Comparison of ENCODE assay signal across 8 mouse cellular contexts in the genomic region with DNA sequence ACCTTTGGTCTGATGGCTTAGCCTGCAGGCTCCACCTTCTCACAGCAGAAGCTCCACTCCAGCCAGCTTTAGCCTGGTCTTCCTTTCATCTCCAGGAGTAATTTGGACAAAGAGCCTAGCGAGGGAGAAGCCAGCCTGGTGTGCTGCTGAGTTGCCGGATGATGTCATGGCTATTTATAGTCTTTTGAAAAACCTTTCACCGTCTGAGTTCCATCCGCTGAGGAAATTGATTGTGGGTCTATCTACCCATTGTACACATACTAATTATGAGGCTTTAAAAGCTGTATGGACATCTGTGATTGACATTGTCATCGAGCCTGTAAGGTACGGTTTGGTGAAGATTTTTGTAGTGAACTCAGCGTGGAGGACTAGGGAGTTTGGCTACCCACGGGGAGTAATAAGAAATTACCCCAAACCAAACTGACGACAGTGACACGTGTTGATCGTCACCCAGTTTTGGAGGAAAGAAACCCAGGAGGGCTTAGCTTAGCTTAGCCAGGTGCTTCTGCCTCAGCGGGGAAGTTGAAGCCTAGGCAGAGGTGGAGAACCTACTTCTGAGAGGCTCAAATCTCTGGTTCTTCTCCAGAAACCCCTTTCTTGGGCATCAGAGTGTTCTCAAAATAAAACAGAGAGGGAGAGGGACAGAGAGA. TPM values are rescaled to one million over a fixed set of nuclear protein-coding genes. Genes with fewer than 3 reads are reported as not detected.
DNase-seq lines count a peak whose midpoint lies in the region; ATAC-seq and TF ChIP-seq lines count a peak whose summit lies in the region.

No protein-coding gene starts in this region.

- peaks cover 15% of the 10 kb centered on the region for H3K4me1 ChIP-seq in forebrain, embryonic 13.5 days
- no peaks in the 10 kb centered on the region; the same call in none of the 2 replicates for H3K4me1 ChIP-seq in hindbrain, embryonic 16.5 days (ENCODE audit: control insufficient read depth, insufficient read depth, low read depth, low read length)
- H3K4me1 ChIP-seq in stomach, postnatal 0 days (replicated peaks; ENCODE audit: control insufficient read depth, insufficient read depth) = no peaks in the 10 kb centered on the region

- no peak overlapping the region for H3K4me2 ChIP-seq in forebrain, embryonic 13.5 days
- H3K4me2 ChIP-seq in hindbrain, embryonic 16.5 days (ENCODE audit: low read length) = no peak overlapping the region
- H3K4me2 ChIP-seq in stomach, postnatal 0 days (replicated peaks; ENCODE audit: low read depth) = no peak overlapping the region

- 24% methylated on average over 12 of the region's 12 CpGs for WGBS in forebrain, embryonic 13.5 days
- WGBS in hindbrain, embryonic 16.5 days = 41% methylated on average over 12 of the region's 12 CpGs
- 64% methylated on average over 12 of the region's 12 CpGs for WGBS in stomach, postnatal 0 days

- DNase-seq in R1 (ENCODE audit: low read depth, low spot score) = peak; percentile 56
- peak; percentile 96 for DNase-seq in brain, adult 2 months (ENCODE audit: low read depth, low spot score)
- DNase-seq in stomach, postnatal 0 days (ENCODE audit: low spot score) = no peak
- no peak for DNase-seq in kidney, adult 9 months
- DNase-seq in spleen, adult 18-20 months = no peak
- DNase-seq in T-cell, adult 2 months (ENCODE audit: low spot score) = no peak

- TF ChIP-seq CTCF in stomach, postnatal 0 days (IDR thresholded peaks at IDR 0.05; ENCODE audit: low read depth) = no peak

- no peak overlapping the region for H3K4me3 ChIP-seq in forebrain, embryonic 13.5 days
- no peak overlapping the region for H3K4me3 ChIP-seq in hindbrain, embryonic 16.5 days (ENCODE audit: low read length)
- H3K4me3 ChIP-seq in stomach, postnatal 0 days (ENCODE audit: low read depth, low read length) = no peak overlapping the region

- H3K9me3 ChIP-seq in forebrain, embryonic 13.5 days (replicated peaks) = no peaks in the 10 kb centered on the region
- H3K9me3 ChIP-seq in hindbrain, embryonic 16.5 days (ENCODE audit: control insufficient read depth, low read length) = no peaks in the 10 kb centered on the region
- H3K9me3 ChIP-seq in stomach, postnatal 0 days (ENCODE audit: control insufficient read depth, low read length) = no peaks in the 10 kb centered on the region

- no peak for TF ChIP-seq EP300 in stomach, postnatal 0 days (optimal IDR thresholded peaks at IDR 0.05)

- H3K9ac ChIP-seq in forebrain, embryonic 13.5 days = no peak overlapping the region
- H3K9ac ChIP-seq in hindbrain, embryonic 16.5 days (ENCODE audit: low read depth, low read length) = no peak overlapping the region
- no peak overlapping the region for H3K9ac ChIP-seq in stomach, postnatal 0 days (ENCODE audit: low read length)

- peak overlapping the region; percentile 55 for H3K27ac ChIP-seq in forebrain, embryonic 13.5 days
- H3K27ac ChIP-seq in hindbrain, embryonic 16.5 days (ENCODE audit: low read depth, low read length) = no peak overlapping the region
- H3K27ac ChIP-seq in stomach, postnatal 0 days (replicated peaks) = no peak overlapping the region; the same call in 1 of the 2 replicates

- peak; percentile 80 for ATAC-seq in forebrain, embryonic 13.5 days
- peak; percentile 76 for ATAC-seq in hindbrain, embryonic 16.5 days
- ATAC-seq in stomach, postnatal 0 days (ENCODE audit: low FRiP score, low TSS enrichment) = no peak

- H3K36me3 ChIP-seq in forebrain, embryonic 13.5 days (ENCODE audit: poor library complexity, severe bottlenecking) = no peaks in the 10 kb centered on the region
- no peaks in the 10 kb centered on the region for H3K36me3 ChIP-seq in hindbrain, embryonic 16.5 days (ENCODE audit: control insufficient read depth, insufficient read depth, low read length)
- H3K36me3 ChIP-seq in stomach, postnatal 0 days (ENCODE audit: control insufficient read depth, insufficient read depth, low read length) = no peaks in the 10 kb centered on the region

- no peaks in the 10 kb centered on the region for H3K27me3 ChIP-seq in forebrain, embryonic 13.5 days
- no peaks in the 10 kb centered on the region for H3K27me3 ChIP-seq in hindbrain, embryonic 16.5 days (replicated peaks; ENCODE audit: control insufficient read depth, insufficient read depth, low read length)
- H3K27me3 ChIP-seq in stomach, postnatal 0 days (ENCODE audit: control insufficient read depth, insufficient read depth, low read length) = no peaks in the 10 kb centered on the region

RNA-seq across cellular contexts. Expression of a gene that starts 28.8 kb away (rescaled TPM):
- polyA plus RNA-seq in forebrain, embryonic 13.5 days (2015; fragmentation: Nextera tagmentation; extraction: Ambion mirVana) = 21.7 and 23.6 TPM in 2 replicates
- 21.3 and 23.5 TPM in 2 replicates for polyA plus RNA-seq in hindbrain, embryonic 16.5 days (2015; fragmentation: Nextera tagmentation; extraction: Ambion mirVana)
- polyA plus RNA-seq in stomach, postnatal 0 days (2015; fragmentation: Nextera tagmentation; extraction: Ambion mirVana) = 9.8 and 10.5 TPM in 2 replicates

Comparison
In these comparisons a context has a peak if more than half of its experiments do, and no peak if none do; other contexts are left out.
1. DNase-seq: peak in R1 (single experiment) and brain, adult 2 months (single experiment); none in stomach, postnatal 0 days (single experiment), kidney, adult 9 months (single experiment), spleen, adult 18-20 months (0 of 2) and T-cell, adult 2 months (single experiment).